Mouse (Mus musculus): ENCODE results near the gene Sfxn5. TPM values are rescaled to one million over a fixed set of nuclear protein-coding genes. Genes with fewer than 3 reads are reported as not detected.

The Sfxn5 gene
- total and polyA plus RNA-seq, 3 experiments = 4.2 to 5.3 (median 4.9) TPM

DNA sequence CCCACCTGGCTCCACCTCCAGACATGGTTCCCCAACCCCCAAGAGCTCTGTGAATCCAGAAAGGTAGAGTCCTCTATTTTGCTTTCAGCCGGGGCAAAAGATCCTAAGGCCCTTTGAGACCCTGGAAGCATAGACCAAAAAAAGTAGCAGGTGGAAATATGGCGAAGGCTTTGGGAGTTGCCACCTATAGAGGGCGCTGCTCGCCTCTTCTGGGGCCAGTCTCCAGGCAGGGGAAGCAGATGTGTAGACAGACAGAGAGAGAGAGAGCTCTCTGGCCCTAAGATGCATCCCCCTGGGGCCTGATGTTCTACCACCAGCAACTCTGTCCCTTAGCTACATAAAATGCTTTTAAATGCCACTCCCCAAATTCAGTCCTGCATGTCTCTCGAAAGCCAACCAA lies 96.2 kb downstream of the Sfxn5 start:
- WGBS = 52% methylated on average over 5 of the region's 5 CpGs
- Histone ChIP-seq H3K9ac (ENCODE audit: low read depth, low read length) (no peak overlapping the region), H3K4me1 (ENCODE audit: control insufficient read depth, insufficient read depth, low read length) (no peaks in the 10 kb centered on the region; the same call in 1 of the 2 replicates), H3K27ac (no peak overlapping the region), H3K4me3 (no peak overlapping the region), H3K27me3 (ENCODE audit: control insufficient read depth, insufficient read depth, low read length) (no peaks in the 10 kb centered on the region), H3K36me3 (ENCODE audit: control insufficient read depth, insufficient read depth, low read length) (no peaks in the 10 kb centered on the region), H3K79me2 (replicated peaks; ENCODE audit: control insufficient read depth, insufficient read depth, low read length) (no peaks in the 10 kb centered on the region)
- peak in 1 of 2 experiments; percentile 33 for DNase-seq
- TF ChIP-seq EP300 (IDR thresholded peaks at IDR 0.05; ENCODE audit: insufficient read depth, low read depth, low read length) = no peak
- TF ChIP-seq CTCF (IDR thresholded peaks at IDR 0.05) = peak; percentile 69
- TF ChIP-seq POLR2A (IDR thresholded peaks at IDR 0.05; ENCODE audit: insufficient read depth, low read depth, low read length) = no peak
- intact Hi-C loops (cut with DNase I) = loop anchor here (5.0 kb wide), 1 partner anchor 75 kb away; no protein-coding TSS in a partner anchor

DNA sequence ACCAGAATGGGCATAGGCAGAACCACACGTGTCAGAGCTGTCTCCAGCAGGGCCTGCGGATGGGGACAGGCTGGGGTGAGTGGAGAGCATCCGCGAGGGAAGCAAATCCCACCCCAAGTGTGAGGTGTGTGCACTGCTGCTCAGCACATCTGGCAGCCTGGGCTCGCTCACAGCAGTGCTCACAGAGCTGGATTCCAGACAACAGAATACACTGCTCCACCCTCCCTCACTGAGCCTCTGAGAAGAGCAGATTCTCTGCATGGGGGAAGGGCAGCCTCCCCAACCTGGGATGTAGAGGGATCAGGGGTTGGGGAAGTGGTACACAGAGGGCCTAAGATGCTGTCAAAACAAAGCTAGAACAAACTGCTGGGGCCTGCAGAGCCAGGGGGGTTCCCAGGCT lies 98.4 kb downstream of the Sfxn5 start:
- Histone ChIP-seq H3K4me1 (ENCODE audit: control insufficient read depth, insufficient read depth, low read length) (no peaks in the 10 kb centered on the region; the same call in 1 of the 2 replicates), H3K9ac (ENCODE audit: low read depth, low read length) (no peak overlapping the region), H3K27ac (no peak overlapping the region), H3K4me3 (no peak overlapping the region), H3K27me3 (ENCODE audit: control insufficient read depth, insufficient read depth, low read length) (no peaks in the 10 kb centered on the region), H3K79me2 (replicated peaks; ENCODE audit: control insufficient read depth, insufficient read depth, low read length) (no peaks in the 10 kb centered on the region), H3K36me3 (ENCODE audit: control insufficient read depth, insufficient read depth, low read length) (no peaks in the 10 kb centered on the region)
- intact Hi-C loops (cut with DNase I) = loop anchor here (5.0 kb wide), 1 partner anchor 72 kb away; no protein-coding TSS in a partner anchor
- 61% methylated on average over 5 of the region's 5 CpGs for WGBS
- DNase-seq = no peak
- TF ChIP-seq POLR2A (IDR thresholded peaks at IDR 0.05; ENCODE audit: insufficient read depth, low read depth, low read length) (no peak), CTCF (IDR thresholded peaks at IDR 0.05) (no peak), EP300 (IDR thresholded peaks at IDR 0.05; ENCODE audit: insufficient read depth, low read depth, low read length) (no peak)

DNA sequence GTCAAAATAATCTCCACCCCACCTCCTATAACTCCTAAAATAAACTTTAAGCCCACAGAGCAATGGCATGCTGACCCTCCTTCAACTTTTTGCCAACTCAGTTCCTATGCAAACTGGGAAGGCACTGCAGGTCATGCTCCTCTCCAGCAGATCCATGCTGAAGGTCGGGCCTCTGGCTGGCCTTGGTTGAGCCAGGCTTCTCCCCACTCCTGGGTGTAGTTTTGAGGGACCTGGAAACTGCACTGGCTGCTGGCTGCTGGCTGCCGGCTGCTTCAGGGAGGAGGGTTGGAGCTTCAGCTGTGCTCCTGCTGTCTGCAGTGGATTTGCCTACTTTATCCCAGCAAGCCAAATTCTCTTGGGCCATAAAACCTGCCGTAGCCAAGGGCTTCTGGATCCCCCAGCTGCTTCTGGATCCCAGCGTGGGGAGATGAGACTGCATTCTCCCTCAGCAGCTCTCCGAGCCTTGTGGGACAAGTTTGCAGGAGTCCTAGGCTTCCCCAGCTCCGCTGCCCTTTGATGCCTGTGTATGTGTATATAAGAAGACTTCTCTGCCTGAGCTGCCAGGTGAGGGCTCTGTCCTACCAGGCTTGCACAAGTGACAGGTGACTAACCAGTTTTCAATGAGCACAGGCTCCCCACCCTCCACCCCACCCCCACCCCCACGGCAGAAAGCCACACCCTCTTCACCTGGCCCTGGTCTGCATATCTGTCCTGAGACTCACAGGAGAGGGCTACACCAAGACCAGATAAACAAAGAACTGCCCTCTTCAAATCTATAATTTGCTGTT lies 100.2 kb downstream of the Sfxn5 start:
- WGBS = 62% methylated on average over 7 of the region's 7 CpGs
- no peak for DNase-seq
- Histone ChIP-seq H3K27me3 (ENCODE audit: control insufficient read depth, insufficient read depth, low read length) (no peaks in the 10 kb centered on the region), H3K4me1 (ENCODE audit: control insufficient read depth, insufficient read depth, low read length) (no peaks in the 10 kb centered on the region), H3K27ac (no peak overlapping the region), H3K4me3 (no peak overlapping the region), H3K79me2 (replicated peaks; ENCODE audit: control insufficient read depth, insufficient read depth, low read length) (no peaks in the 10 kb centered on the region), H3K9ac (ENCODE audit: low read depth, low read length) (no peak overlapping the region), H3K36me3 (ENCODE audit: control insufficient read depth, insufficient read depth, low read length) (no peaks in the 10 kb centered on the region)
- TF ChIP-seq CTCF (IDR thresholded peaks at IDR 0.05) (no peak), EP300 (IDR thresholded peaks at IDR 0.05; ENCODE audit: insufficient read depth, low read depth, low read length) (no peak), POLR2A (IDR thresholded peaks at IDR 0.05; ENCODE audit: insufficient read depth, low read depth, low read length) (no peak)
- intact Hi-C loops (cut with DNase I) = no loop called here

DNA sequence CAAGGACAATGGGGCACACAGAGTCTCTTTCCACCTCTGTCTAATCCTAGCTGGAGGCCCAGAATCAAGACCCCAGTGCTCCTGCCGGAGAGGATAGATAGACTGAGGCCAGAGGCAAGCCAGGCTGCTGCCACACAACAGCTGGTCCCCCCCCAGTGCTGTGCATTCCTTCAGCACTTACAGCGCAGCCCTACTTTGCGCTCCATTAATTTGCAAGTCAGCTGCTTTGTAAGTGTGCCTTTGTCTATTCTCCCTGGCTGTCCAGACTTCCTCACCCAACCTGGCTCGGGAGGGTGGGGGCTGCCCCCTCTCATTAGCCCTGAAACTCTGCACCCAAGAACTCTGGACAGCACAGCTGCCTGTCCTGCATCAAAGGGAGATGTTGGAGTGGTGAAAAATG lies 101.2 kb downstream of the Sfxn5 start:
- no peaks in the 10 kb centered on the region for H3K79me2 ChIP-seq (replicated peaks; ENCODE audit: control insufficient read depth, insufficient read depth, low read length)
- DNase-seq = no peak
- no peaks in the 10 kb centered on the region for H3K36me3 ChIP-seq (ENCODE audit: control insufficient read depth, insufficient read depth, low read length)
- H3K27ac ChIP-seq = no peak overlapping the region
- 77% methylated on average over 4 of the region's 4 CpGs for WGBS
- no peaks in the 10 kb centered on the region for H3K4me1 ChIP-seq (ENCODE audit: control insufficient read depth, insufficient read depth, low read length)
- no peak overlapping the region for H3K9ac ChIP-seq (ENCODE audit: low read depth, low read length)
- H3K27me3 ChIP-seq (ENCODE audit: control insufficient read depth, insufficient read depth, low read length) = no peaks in the 10 kb centered on the region
- intact Hi-C loops (cut with DNase I) = no loop called here
- TF ChIP-seq EP300 (IDR thresholded peaks at IDR 0.05; ENCODE audit: insufficient read depth, low read depth, low read length) (no peak), POLR2A (IDR thresholded peaks at IDR 0.05; ENCODE audit: insufficient read depth, low read depth, low read length) (no peak), CTCF (IDR thresholded peaks at IDR 0.05) (no peak)
- no peak overlapping the region for H3K4me3 ChIP-seq

DNA sequence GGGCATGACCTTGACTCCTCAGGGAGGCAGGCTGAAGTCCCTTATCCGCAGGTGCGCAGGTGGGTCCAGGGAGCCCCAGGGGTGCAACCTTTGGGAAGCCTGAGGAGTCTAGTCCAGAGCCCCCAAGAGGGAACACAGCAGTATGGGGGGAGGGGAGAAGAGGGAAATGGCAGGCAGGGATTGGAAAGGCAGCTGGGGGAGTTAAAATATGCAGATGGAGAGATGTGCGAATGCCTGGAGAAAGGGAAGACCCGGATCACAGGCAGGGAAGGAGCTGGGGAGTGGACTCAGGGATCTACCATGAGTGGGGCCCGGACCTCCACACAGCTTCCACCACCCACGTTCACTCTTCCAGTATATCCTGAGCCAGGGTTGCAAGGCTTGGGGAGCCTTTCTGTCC lies 101.8 kb downstream of the Sfxn5 start:
- Histone ChIP-seq H3K27me3 (ENCODE audit: control insufficient read depth, insufficient read depth, low read length) (no peaks in the 10 kb centered on the region), H3K79me2 (replicated peaks; ENCODE audit: control insufficient read depth, insufficient read depth, low read length) (no peaks in the 10 kb centered on the region), H3K9ac (ENCODE audit: low read depth, low read length) (no peak overlapping the region), H3K4me1 (ENCODE audit: control insufficient read depth, insufficient read depth, low read length) (no peaks in the 10 kb centered on the region), H3K36me3 (ENCODE audit: control insufficient read depth, insufficient read depth, low read length) (no peaks in the 10 kb centered on the region), H3K27ac (no peak overlapping the region), H3K4me3 (no peak overlapping the region)
- WGBS = 58% methylated on average over 6 of the region's 6 CpGs
- TF ChIP-seq CTCF (IDR thresholded peaks at IDR 0.05) = no peak
- no peak for TF ChIP-seq EP300 (IDR thresholded peaks at IDR 0.05; ENCODE audit: insufficient read depth, low read depth, low read length)
- TF ChIP-seq POLR2A (IDR thresholded peaks at IDR 0.05; ENCODE audit: insufficient read depth, low read depth, low read length) = no peak
- DNase-seq = no peak
- intact Hi-C loops (cut with DNase I) = no loop called here

DNA sequence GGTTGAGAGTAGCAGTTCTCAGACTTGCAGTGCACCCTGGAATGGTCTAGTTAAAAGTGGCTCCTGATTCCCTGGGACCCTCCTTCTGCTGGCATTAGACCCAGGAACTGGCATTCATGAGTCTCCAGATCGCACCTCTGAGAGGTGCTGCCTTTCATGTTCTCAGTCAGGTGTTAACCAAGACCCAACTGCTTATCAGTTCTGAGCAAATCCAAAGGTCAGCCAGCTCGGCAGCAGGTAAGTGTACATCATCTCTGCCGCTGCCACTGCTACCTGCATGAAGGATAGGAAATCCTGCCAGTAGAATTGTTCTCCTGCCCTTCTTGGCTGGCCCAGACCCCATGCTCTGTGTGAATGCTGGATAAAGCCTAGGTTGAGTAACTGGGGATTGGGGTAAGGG lies 102.5 kb downstream of the Sfxn5 start:
- DNase-seq = no peak
- no peaks in the 10 kb centered on the region for H3K79me2 ChIP-seq (replicated peaks; ENCODE audit: control insufficient read depth, insufficient read depth, low read length)
- no peaks in the 10 kb centered on the region for H3K4me1 ChIP-seq (ENCODE audit: control insufficient read depth, insufficient read depth, low read length)
- no peak overlapping the region for H3K4me3 ChIP-seq
- TF ChIP-seq CTCF (IDR thresholded peaks at IDR 0.05) (no peak), POLR2A (IDR thresholded peaks at IDR 0.05; ENCODE audit: insufficient read depth, low read depth, low read length) (no peak), EP300 (IDR thresholded peaks at IDR 0.05; ENCODE audit: insufficient read depth, low read depth, low read length) (no peak)
- no peak overlapping the region for H3K9ac ChIP-seq (ENCODE audit: low read depth, low read length)
- WGBS = 74% methylated on average over 3 of the region's 3 CpGs
- no peaks in the 10 kb centered on the region for H3K36me3 ChIP-seq (ENCODE audit: control insufficient read depth, insufficient read depth, low read length)
- H3K27ac ChIP-seq = no peak overlapping the region
- intact Hi-C loops (cut with DNase I) = no loop called here
- no peaks in the 10 kb centered on the region for H3K27me3 ChIP-seq (ENCODE audit: control insufficient read depth, insufficient read depth, low read length)

Measured in heart, adult 2 months (tissue).